14 mouse cellular contexts compared by ENCODE assay signal in the genomic region with DNA sequence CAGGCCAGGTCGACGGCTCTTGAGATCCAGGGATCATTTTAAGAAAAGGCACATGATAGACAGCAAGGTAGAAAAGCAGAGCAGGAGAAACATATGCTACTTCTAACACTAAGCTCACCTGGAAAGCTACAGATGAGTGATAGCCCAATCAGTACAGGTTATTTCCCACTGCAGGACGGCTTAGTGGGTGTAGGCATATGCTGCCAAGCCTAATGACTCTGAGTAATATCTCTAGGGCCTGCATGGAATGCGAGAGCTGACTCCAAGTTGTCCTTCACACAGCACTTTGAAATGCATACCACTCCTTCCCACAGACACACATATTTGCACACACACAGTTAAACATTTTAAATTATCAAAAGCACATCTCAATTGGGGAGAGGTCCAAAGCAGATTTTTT.
"Had no signal": no experiment of that assay in that cellular context is flagged by ENCODE, and none has a peak within 500 bp of the region (broad histone marks: within the 10 kb centered on the region; RNA-seq: fewer than 3 reads in every experiment).

No protein-coding gene starts in this region.

- H3K9me3 ChIP-seq: limb, embryonic 15.5 days; liver, embryonic 12.5 days; lung, embryonic 15.5 days; midbrain, embryonic 12.5 days; neural tube, embryonic 13.5 days had no signal

- DNase-seq: kidney, postnatal 14 days; layer of hippocampus, adult 9-11 months; layer of hippocampus, postnatal 36 days; retina, postnatal 1 day; right cerebral cortex, postnatal 4 days; spleen, adult 18-20 months; thymus, adult 18-20 months; thymus, postnatal 14 days had no signal

- ATAC-seq: liver, embryonic 12.5 days; midbrain, embryonic 16.5 days had no signal

- H3K4me2 ChIP-seq: limb, embryonic 15.5 days; liver, embryonic 12.5 days; lung, embryonic 15.5 days; midbrain, embryonic 12.5 days; neural tube, embryonic 13.5 days had no signal

- H3K4me1 ChIP-seq: limb, embryonic 15.5 days; liver, embryonic 12.5 days; lung, embryonic 15.5 days; midbrain, embryonic 12.5 days; neural tube, embryonic 13.5 days had no signal

- H3K4me3 ChIP-seq: limb, embryonic 15.5 days; liver, embryonic 12.5 days; lung, embryonic 15.5 days; midbrain, embryonic 12.5 days; neural tube, embryonic 13.5 days had no signal

- H3K9ac ChIP-seq: limb, embryonic 15.5 days; liver, embryonic 12.5 days; lung, embryonic 15.5 days; midbrain, embryonic 12.5 days; neural tube, embryonic 13.5 days had no signal

- H3K27ac ChIP-seq: limb, embryonic 15.5 days; liver, embryonic 12.5 days; lung, embryonic 15.5 days; midbrain, embryonic 12.5 days; neural tube, embryonic 13.5 days had no signal

- H3K27me3 ChIP-seq: limb, embryonic 15.5 days; liver, embryonic 12.5 days; lung, embryonic 15.5 days; midbrain, embryonic 12.5 days; neural tube, embryonic 13.5 days had no signal
